Mouse (Mus musculus) midbrain, embryonic 10.5 days (tissue): ENCODE measurements at regions not wholly inside any gene's neighbourhood (a gene's known extent, or its start where the extent isn't known, plus 50 kb on each side); places are given as distances from the start of the nearest gene placed in this dataset.

Source experiments
- DNase-seq: peaks from one replicate; pipeline ENCODE4 v3.0.0-alpha.2; 2017; ENCODE audit warnings: low spot score
- H3K27ac ChIP-seq: fragments of 300-500 bp; sonication (generic); replicated peaks from 2 replicates; pipeline ENCODE4 v1.5.1; 2016; ENCODE audit warnings: mild to moderate bottlenecking
- H3K27me3 ChIP-seq: fragments of 300-500 bp; sonication (generic); 2 replicates; pipeline ENCODE4 v1.6.1; 2016; ENCODE audit warnings: low read depth, mild to moderate bottlenecking; ENCODE audit not compliant: poor library complexity, severe bottlenecking
- H3K36me3 ChIP-seq: fragments of 300-500 bp; sonication (generic); 2 replicates; pipeline ENCODE4 v1.6.1; 2016; ENCODE audit warnings: mild to moderate bottlenecking, moderate library complexity
- H3K4me1 ChIP-seq: fragments of 300-500 bp; sonication (generic); 2 replicates; pipeline ENCODE4 v1.6.1; 2016
- H3K4me3 ChIP-seq: fragments of 300-500 bp; sonication (generic); 2 replicates; pipeline ENCODE4 v1.5.1; 2016; ENCODE audit warnings: mild to moderate bottlenecking, moderate library complexity
- H3K9me3 ChIP-seq: fragments of 300-500 bp; sonication (generic); replicated peaks from 2 replicates; pipeline ENCODE4 v1.6.1; 2016; ENCODE audit warnings: mild to moderate bottlenecking
- WGBS: fragments of 180-500 bp; shearing (Covaris S2); methylation state at CpG from one replicate; pipeline ENCODE4 v1.1.7; 2016; 5-methylcytosine and 5-hydroxymethylcytosine counted together

DNA sequence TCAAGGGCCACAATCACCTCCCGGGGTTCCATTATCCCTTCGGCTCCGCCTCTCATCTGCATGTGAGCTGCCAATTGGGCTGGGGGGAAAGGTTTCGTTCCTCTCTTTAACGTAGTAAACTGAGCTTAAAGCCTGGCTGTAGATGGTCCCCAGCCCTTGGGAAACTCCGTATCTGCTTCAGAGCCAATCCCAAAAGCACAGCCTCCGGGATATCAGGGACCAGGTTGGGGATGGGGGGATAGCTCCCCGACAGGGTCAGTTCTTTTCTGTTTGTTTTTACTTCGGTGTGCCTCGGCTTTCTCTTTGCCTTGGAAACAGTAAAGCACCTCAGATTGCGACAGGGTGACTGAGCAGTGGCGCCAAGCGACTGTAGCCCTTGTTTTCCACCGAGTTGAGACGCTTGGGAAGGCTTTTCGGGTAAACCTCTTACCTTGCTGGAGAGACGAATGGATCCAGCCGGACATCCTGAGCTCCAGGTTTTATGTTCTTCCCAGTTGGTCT is 64.5 kb downstream of the Tfap2c start:
- peak overlapping the region; percentile 50 for H3K4me3 ChIP-seq
- peaks cover 27% of the 10 kb centered on the region for H3K4me1 ChIP-seq
- no peaks in the 10 kb centered on the region for H3K9me3 ChIP-seq
- H3K27me3 ChIP-seq: peaks cover 48% of the 10 kb centered on the region
- no peaks in the 10 kb centered on the region for H3K36me3 ChIP-seq
- no peak overlapping the region; the same call in 1 of the 2 replicates for H3K27ac ChIP-seq
- peak; percentile 30 for DNase-seq
- under 1% methylated on average over 18 of the region's 18 CpGs for WGBS

DNA sequence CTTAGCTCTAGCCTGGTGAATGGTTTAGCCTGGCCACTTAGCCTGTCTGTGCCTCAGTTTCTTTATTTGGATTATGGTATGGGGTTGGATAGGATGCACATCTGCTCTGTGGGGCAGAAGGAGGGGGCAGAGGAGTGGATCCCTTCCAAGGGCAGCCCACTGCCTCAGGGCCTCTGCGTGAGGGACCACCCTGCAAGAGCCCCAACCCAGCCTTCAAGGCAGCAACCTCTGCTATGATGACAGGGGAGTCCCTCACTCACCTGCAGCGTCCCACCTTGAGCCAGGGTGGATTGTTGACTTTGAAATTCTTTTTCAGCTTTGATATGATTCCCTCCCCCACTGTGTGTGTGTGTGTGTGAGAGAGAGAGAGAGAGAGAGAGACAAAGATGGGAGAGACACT is 65.8 kb downstream of the Tfap2c start:
- H3K4me3 ChIP-seq: no peak overlapping the region
- no peak overlapping the region for H3K27ac ChIP-seq
- peaks cover 30% of the 10 kb centered on the region for H3K4me1 ChIP-seq
- peaks cover 54% of the 10 kb centered on the region for H3K27me3 ChIP-seq
- H3K9me3 ChIP-seq: no peaks in the 10 kb centered on the region
- DNase-seq: no peak
- WGBS: 29% methylated on average over 2 of the region's 2 CpGs
- H3K36me3 ChIP-seq: no peaks in the 10 kb centered on the region

DNA sequence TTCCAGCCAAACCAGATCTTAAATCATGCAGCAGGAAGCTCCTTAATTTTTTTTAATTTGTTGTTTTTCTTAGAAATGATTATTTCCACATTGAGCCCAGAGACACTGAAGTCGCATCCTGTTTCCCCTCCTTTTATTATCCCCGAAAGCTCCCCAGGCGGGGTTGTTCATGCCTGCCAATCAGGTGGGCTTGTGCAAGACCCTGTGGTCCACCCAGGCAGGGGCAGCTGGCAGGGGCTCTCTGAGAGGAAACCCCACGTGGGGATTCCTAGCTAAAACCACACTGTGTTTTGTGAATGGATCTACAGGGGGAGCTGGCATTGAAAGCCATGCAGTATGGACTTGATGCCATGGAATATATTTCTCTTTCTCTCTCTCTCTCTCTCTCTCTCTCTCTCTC is 66.2 kb downstream of the Tfap2c start:
- H3K36me3 ChIP-seq: no peaks in the 10 kb centered on the region
- no peaks in the 10 kb centered on the region for H3K9me3 ChIP-seq
- no peak for DNase-seq
- H3K27me3 ChIP-seq: peaks cover 59% of the 10 kb centered on the region
- peaks cover 34% of the 10 kb centered on the region for H3K4me1 ChIP-seq
- no peak overlapping the region for H3K27ac ChIP-seq
- WGBS: 28% methylated on average over 4 of the region's 4 CpGs
- no peak overlapping the region for H3K4me3 ChIP-seq

DNA sequence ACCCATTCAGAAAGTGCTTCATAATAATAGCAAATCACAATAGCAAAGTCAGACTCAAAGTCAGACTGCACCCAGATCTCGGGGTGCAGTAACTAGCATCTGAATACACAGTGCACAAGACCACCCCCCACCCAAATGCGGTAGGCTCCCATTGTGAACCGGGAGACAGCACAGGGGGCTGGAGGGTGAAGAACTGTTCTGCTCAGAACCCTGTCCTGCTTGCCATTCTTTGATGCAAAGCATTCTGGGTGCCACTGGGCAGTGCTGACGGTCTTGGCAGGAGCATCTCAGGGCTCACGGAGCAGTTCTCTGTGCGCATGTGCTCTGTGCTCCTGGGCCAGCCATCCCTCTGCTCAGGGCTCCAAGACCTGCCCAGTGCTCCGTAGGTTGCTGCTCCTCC is 69.8 kb downstream of the Tfap2c start:
- peaks cover 51% of the 10 kb centered on the region for H3K27me3 ChIP-seq
- H3K4me3 ChIP-seq: no peak overlapping the region
- no peak overlapping the region for H3K27ac ChIP-seq
- no peak for DNase-seq
- H3K36me3 ChIP-seq: no peaks in the 10 kb centered on the region
- H3K4me1 ChIP-seq: peaks cover 35% of the 10 kb centered on the region
- no peaks in the 10 kb centered on the region for H3K9me3 ChIP-seq
- WGBS: 84% methylated on average over 7 of the region's 7 CpGs

DNA sequence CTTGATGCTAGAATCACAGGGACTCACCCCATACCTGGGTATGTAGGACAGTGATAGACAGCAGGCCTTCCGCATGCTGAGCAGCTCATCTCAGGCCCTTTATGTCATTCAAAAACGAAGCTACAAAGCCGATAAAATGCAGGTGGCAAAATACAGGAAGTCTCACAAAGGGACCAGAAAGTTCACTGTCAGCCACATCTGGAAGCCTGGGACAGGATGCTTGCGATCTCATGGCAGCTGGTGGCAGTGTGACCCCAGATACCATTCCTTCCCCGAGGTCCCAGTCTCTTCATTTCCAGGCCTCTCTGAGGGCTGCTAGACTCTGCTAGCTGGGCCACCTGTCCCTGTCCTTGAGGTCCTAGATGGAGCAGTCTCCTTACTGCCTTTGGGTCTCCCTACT is 70.6 kb downstream of the Tfap2c start:
- WGBS: 69% methylated on average over 5 of the region's 5 CpGs
- peaks cover 43% of the 10 kb centered on the region for H3K27me3 ChIP-seq

DNA sequence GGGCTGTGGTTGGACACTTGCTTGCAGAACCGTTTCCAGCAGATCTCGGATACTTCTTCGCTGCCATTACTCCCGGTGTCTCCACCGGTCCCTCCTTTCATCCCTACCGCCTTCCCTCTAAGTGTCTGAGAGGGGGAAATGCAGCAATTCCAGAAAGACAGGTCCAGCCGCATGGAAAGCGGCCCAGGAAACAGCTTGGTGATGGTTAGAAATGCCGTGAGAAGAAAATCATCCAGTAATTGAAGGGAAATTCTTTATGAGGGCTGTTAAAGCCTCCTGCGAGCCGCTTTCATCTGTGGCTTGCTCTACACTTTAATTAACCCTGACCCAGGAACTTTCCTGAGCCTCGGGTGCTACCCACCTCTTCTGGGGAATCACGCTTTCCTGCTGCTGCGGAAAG is 74.3 kb downstream of the Tfap2c start:
- peaks cover 31% of the 10 kb centered on the region for H3K4me1 ChIP-seq
- H3K9me3 ChIP-seq: no peaks in the 10 kb centered on the region
- DNase-seq: no peak
- 16% methylated on average over 14 of the region's 14 CpGs for WGBS
- H3K27ac ChIP-seq: no peak overlapping the region
- H3K27me3 ChIP-seq: peaks cover 28% of the 10 kb centered on the region
- no peaks in the 10 kb centered on the region for H3K36me3 ChIP-seq
- H3K4me3 ChIP-seq: peak overlapping the region; percentile 16; the same call in 1 of the 2 replicates

More for the DNA sequence above, 70.6 kb downstream of the Tfap2c start:
- Histone ChIP-seq H3K4me3 (no peak overlapping the region), H3K27ac (no peak overlapping the region), H3K4me1 (peaks cover 26% of the 10 kb centered on the region), H3K9me3 (no peaks in the 10 kb centered on the region), H3K36me3 (no peaks in the 10 kb centered on the region)
- no peak for DNase-seq

DNA sequence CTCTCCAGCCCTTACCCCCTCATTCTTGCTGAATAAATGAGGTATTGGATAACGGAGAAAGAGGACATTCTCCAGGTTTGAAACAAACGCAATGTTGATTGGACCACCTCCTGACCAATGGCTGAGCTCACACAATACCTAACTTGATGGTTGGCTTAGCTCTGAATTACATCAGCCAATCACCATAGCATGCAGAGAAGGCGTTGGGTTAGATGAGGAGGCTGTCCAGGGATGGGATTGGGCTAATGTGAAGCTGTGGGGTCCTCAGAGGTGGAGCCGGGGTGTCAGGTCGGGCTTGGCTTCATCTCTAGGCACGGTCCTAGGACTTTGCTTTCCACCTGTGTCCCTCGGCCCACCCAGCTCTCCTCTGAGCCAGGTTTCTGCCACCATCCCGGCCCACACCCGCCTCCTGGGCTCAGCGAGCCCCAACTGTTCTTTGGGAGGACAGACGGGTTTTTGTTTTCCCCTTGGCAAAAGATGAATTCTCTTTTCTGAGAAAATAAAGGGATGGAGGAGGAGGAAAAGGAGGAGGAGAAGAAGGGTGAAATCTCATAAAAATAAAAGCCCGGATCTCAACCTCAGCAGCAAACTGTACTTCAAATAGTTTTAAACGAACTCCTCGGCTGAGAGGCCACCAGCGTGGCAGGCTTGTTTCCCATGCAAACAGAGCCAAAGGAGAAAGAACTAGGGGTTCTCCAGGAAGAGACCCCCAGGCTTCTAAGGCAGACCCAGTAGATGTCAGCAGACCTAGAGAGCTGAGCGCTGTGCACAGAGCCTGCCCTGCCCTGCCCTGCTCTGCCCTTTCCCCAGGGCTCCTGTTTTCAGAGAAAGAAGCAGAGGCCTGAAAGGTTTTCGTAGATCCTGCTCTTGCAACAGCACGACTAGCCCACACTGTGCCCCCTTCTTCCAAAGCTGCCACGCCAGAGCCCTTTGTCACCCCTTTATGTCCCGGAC is 78.2 kb downstream of the Tfap2c start:
- no peak overlapping the region for H3K4me3 ChIP-seq
- no peak for DNase-seq
- no peaks in the 10 kb centered on the region for H3K36me3 ChIP-seq
- H3K4me1 ChIP-seq: peaks cover 23% of the 10 kb centered on the region
- 0 out of 2 replicates have a peak overlapping the region, but pooled peaks have one; percentile 28 for H3K27ac ChIP-seq
- H3K9me3 ChIP-seq: no peaks in the 10 kb centered on the region
- H3K27me3 ChIP-seq: peaks cover 18% of the 10 kb centered on the region
- 74% methylated on average over 20 of the region's 20 CpGs for WGBS

DNA sequence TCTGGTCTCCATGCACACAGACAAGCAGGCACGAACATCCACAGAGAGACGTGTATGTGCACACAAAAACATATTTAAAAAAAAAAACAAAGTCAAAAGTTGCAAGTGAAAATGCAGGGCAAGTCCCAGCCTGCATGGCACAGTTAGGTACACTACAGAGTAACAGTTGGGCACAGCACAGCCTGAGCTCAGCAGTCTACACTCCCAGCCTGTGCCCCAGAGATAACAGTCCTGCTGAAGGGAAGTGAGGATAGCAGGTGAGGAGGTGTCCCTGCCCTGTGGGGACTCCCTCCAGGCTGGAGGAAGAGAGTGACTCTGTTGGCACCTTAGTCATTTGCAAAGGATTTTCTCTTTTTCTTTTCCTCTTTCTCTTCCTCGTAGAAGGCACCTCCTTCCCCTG is 80.9 kb downstream of the Tfap2c start:
- peaks cover 13% of the 10 kb centered on the region for H3K4me1 ChIP-seq
- 69% methylated on average over 3 of the region's 3 CpGs for WGBS
- peaks cover 5% of the 10 kb centered on the region; the same call in 1 of the 2 replicates for H3K27me3 ChIP-seq
- no peaks in the 10 kb centered on the region for H3K36me3 ChIP-seq
- DNase-seq: no peak
- H3K27ac ChIP-seq: no peak overlapping the region
- H3K9me3 ChIP-seq: no peaks in the 10 kb centered on the region
- no peak overlapping the region for H3K4me3 ChIP-seq

DNA sequence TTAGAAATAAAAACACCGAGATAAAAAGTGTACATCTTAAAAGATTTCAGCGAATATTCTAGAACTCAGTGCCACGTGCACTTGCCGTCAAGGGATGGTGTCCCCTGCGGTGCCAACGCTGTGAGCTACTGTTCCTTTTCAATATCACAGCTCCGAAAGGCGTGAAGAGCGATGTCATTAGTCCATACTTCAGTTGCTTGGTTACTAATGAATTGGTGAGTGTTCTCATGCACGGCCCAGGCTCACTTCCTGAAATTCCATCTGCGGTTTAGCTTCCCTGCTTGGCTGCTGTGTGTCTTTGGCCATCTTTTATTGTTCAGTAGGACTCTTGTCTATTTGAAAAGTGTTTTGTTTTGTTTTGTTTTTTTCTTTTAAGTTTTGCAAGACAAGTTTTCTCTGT is 93.2 kb downstream of the Tfap2c start:
- WGBS: 86% methylated on average over 11 of the region's 11 CpGs
- Histone ChIP-seq H3K4me3 (no peak overlapping the region), H3K9me3 (no peaks in the 10 kb centered on the region), H3K27me3 (peaks cover 25% of the 10 kb centered on the region), H3K36me3 (no peaks in the 10 kb centered on the region), H3K27ac (no peak overlapping the region), H3K4me1 (peaks cover 11% of the 10 kb centered on the region; the same call in 1 of the 2 replicates)
- DNase-seq: no peak

DNA sequence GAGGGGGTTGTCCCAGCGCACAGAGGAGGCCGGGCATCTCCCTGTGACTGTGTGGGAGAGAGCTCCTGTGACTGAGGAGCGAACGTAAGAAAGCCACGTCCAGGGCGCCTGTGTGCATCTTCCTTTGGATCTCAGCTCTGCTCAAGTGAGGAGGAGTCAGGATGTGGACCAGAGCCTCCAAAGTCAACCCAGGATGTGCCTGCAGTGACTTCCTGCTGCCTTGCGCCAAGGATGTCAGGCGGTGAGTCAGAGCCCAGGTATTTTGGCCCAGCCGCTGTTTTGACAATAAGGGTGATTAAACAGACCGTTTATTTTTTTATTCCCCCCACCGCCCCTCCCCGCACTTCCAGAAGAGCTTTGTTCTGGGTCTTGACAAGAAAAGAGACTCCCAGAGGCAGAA is 94.5 kb downstream of the Tfap2c start:
- no peaks in the 10 kb centered on the region for H3K36me3 ChIP-seq
- peaks cover 11% of the 10 kb centered on the region; the same call in 1 of the 2 replicates for H3K4me1 ChIP-seq
- peaks cover 31% of the 10 kb centered on the region for H3K27me3 ChIP-seq
- no peaks in the 10 kb centered on the region for H3K9me3 ChIP-seq
- no peak for DNase-seq
- WGBS: 29% methylated on average over 12 of the region's 12 CpGs
- no peak overlapping the region for H3K27ac ChIP-seq
- H3K4me3 ChIP-seq: no peak overlapping the region

DNA sequence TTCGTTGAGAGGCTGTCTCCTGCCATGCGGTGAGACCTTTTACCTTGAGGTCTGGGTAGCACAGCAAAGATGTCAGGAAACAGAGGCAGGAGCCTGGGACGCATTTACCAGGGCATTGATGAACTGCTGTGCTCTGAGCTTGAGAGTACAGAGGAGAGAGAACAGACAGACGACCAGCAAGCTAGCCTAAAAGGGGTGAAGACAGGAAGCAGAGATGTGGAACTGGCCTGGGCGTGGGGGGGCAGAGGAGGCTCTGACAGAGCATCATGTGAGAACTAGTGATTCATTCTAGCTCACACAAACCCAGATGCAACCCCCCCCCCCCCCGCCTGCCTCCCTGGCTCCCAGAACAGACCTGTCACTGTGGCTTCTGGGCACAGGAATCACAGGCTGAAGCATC is 95.1 kb downstream of the Tfap2c start:
- Histone ChIP-seq H3K4me1 (peaks cover 11% of the 10 kb centered on the region; the same call in 1 of the 2 replicates), H3K4me3 (no peak overlapping the region), H3K36me3 (no peaks in the 10 kb centered on the region), H3K27me3 (peaks cover 31% of the 10 kb centered on the region), H3K9me3 (no peaks in the 10 kb centered on the region), H3K27ac (no peak overlapping the region)
- DNase-seq: no peak
- 46% methylated on average over 6 of the region's 6 CpGs for WGBS

DNA sequence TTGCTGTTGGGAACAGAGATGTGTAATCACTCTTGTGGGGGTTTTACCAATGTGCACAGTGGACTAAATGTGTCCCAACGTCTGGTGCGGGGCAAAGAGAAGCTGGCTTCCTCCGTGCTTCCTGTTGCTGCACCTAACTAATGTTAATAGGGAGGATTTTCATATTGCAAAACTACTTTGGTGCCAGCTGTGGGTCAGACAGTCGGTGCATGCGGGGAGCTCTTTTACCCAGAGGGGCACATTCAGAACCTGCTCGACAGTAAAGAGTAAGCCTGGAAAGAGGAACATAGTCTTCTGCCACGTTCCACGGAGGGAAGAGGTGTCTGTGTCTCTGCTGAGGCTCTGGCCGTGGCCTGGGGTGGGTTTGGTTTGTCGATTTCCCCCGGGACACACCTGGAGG is 98.7 kb downstream of the Tfap2c start:
- no peak overlapping the region for H3K4me3 ChIP-seq
- WGBS: 82% methylated on average over 11 of the region's 11 CpGs
- DNase-seq: no peak
- H3K27me3 ChIP-seq: peaks cover 31% of the 10 kb centered on the region
- no peaks in the 10 kb centered on the region for H3K9me3 ChIP-seq
- H3K4me1 ChIP-seq: peaks cover 11% of the 10 kb centered on the region; the same call in 1 of the 2 replicates
- H3K36me3 ChIP-seq: no peaks in the 10 kb centered on the region
- no peak overlapping the region for H3K27ac ChIP-seq

DNA sequence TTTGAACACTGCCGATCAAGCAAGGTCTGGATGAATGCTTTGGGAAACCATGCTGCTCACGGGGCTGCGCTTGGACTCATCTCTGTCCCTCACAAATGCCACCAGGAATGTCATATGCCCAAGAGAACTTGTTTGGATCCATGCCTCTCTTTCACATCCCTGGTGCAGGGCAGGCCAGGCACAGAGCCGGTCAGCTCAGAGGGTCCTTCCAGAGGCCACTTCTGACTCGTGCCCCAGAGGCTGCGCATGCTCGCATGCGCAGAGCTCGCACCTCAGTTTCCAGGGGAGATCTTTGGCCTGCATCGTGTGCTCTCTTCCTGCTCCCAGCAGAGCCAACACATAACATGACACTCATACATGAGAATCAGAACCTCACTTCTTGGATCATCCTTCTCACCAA is 111.1 kb downstream of the Tfap2c start:
- no peak overlapping the region; the same call in 1 of the 2 replicates for H3K27ac ChIP-seq
- 69% methylated on average over 10 of the region's 10 CpGs for WGBS

More for the DNA sequence above, 111.1 kb downstream of the Tfap2c start:
- H3K36me3 ChIP-seq: no peaks in the 10 kb centered on the region
- H3K4me1 ChIP-seq: peaks cover 27% of the 10 kb centered on the region
- 0 out of 2 replicates have a peak, but pooled peaks cover 3% of the 10 kb centered on the region for H3K9me3 ChIP-seq
- DNase-seq: no peak
- H3K4me3 ChIP-seq: no peak overlapping the region
- H3K27me3 ChIP-seq: peaks cover 51% of the 10 kb centered on the region
